Mouse (Mus musculus): Measurements from ENCODE around the gene Myom1.

- TF ChIP-seq POLR2A (IDR thresholded peaks at IDR 0.05; ENCODE audit: borderline replicate concordance, insufficient read depth, low read length) (no peak), CTCF (IDR thresholded peaks at IDR 0.05; ENCODE audit: borderline replicate concordance, insufficient read depth, low read depth, low read length) (no peak)
Measured at GRCm38 (mm10) chr17:70999187-70999586, 3.2 kb upstream of the Myom1 start.

Data from cerebellum, adult 2 months (tissue).